Mouse (Mus musculus): ENCODE data around the gene Mvb12b.

DNA sequence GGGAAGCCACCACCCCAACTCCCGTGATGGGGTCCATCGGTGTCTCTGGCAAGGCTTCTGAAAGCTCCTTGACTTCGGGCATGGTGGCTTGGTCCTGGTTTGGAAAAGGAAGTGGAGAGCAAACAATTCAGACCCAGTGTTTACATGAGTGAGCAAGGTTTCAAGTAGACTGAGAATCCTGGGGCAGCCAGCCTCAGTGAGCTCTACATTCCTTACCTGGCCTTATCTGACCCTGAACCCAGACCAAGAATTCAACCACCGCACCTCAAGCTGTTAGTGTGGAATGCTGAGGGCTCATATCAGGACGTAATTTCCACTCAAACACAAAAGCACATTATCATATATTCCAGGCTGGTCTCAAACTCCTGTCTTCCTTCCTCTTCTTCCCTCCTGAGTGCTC, 13.4 kb downstream of the Mvb12b start:
- TF ChIP-seq CTCF (IDR thresholded peaks at IDR 0.05; ENCODE audit: low read depth, low read length) (no peak), POLR2A (IDR thresholded peaks at IDR 0.05; ENCODE audit: extremely low read depth, insufficient read depth, low read length) (no peak)
